Mouse (Mus musculus): ENCODE data around the gene Atn1. TPM values are rescaled to one million over a fixed set of nuclear protein-coding genes. Genes with fewer than 3 reads are reported as not detected.

Gene Atn1
- polyA plus RNA-seq, 1 experiment from 2014 or later, result 16.4 TPM

- H3K4me2 ChIP-seq (replicated peaks; ENCODE audit: low read depth, low read length), result no peak overlapping the region
- no peaks in the 10 kb centered on the region for H3K36me3 ChIP-seq (ENCODE audit: insufficient read depth, low read length)
- H3K27ac ChIP-seq (ENCODE audit: low read length), result peak overlapping the region; percentile 41; the same call in 1 of the 2 replicates
- no peak overlapping the region for H3K9ac ChIP-seq (replicated peaks; ENCODE audit: low read length)
- H3K4me3 ChIP-seq (ENCODE audit: low read length), result no peak overlapping the region
- WGBS, result 28% methylated on average over 4 of the region's 4 CpGs
- no peaks in the 10 kb centered on the region for H3K9me3 ChIP-seq (ENCODE audit: low read length)
- 0 out of 2 replicates have a peak, but pooled peaks cover 5% of the 10 kb centered on the region for H3K4me1 ChIP-seq (ENCODE audit: insufficient read depth, low read length)
- no peaks in the 10 kb centered on the region for H3K27me3 ChIP-seq (ENCODE audit: insufficient read depth, low read length)
- ATAC-seq (ENCODE audit: low FRiP score, low TSS enrichment), result 0 out of 2 replicates have a peak, but pooled peaks have one; percentile 59
Observed at GRCm38 (mm10) chr6:124790121-124790520, 33.8 kb upstream of the Atn1 start.

- Histone ChIP-seq H3K9ac (replicated peaks; ENCODE audit: low read length) (no peak overlapping the region), H3K4me3 (ENCODE audit: low read length) (no peak overlapping the region), H3K36me3 (ENCODE audit: insufficient read depth, low read length) (no peaks in the 10 kb centered on the region), H3K27ac (ENCODE audit: low read length) (peak overlapping the region; percentile 15; the same call in 1 of the 2 replicates), H3K27me3 (ENCODE audit: insufficient read depth, low read length) (no peaks in the 10 kb centered on the region), H3K4me1 (ENCODE audit: insufficient read depth, low read length) (0 out of 2 replicates have a peak, but pooled peaks cover 5% of the 10 kb centered on the region), H3K4me2 (replicated peaks; ENCODE audit: low read depth, low read length) (no peak overlapping the region), H3K9me3 (ENCODE audit: low read length) (no peaks in the 10 kb centered on the region)
- WGBS, result 77% methylated on average over 4 of the region's 4 CpGs
- no peak for ATAC-seq (ENCODE audit: low FRiP score, low TSS enrichment)
Observed at GRCm38 (mm10) chr6:124789519-124789918, 33.2 kb upstream of the Atn1 start.

DNA sequence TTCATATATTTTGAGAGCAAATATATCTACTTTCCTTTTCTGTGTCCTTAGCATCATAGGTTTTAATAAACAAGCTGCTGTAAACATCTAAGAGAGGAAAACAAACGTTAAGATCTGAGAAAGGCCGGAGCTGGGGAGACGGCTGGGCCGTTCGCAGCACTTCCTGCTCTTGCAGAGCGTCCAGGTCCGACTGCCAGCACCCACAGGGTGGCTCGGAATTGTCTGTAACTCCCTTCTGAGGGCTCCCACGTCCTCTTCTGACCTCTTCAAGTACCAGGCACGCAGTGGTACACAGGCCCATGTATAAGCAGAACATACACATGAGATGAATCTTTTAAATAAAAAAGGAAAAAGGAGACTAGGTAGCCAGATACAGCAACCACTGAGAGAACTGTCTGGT, 31.4 kb upstream of the Atn1 start:
- Histone ChIP-seq H3K4me1 (ENCODE audit: insufficient read depth, low read length) (peaks cover 6% of the 10 kb centered on the region; the same call in 1 of the 2 replicates), H3K36me3 (ENCODE audit: insufficient read depth, low read length) (no peaks in the 10 kb centered on the region), H3K9me3 (ENCODE audit: low read length) (no peaks in the 10 kb centered on the region), H3K9ac (replicated peaks; ENCODE audit: low read length) (no peak overlapping the region), H3K27me3 (ENCODE audit: insufficient read depth, low read length) (no peaks in the 10 kb centered on the region), H3K4me3 (ENCODE audit: low read length) (no peak overlapping the region), H3K4me2 (replicated peaks; ENCODE audit: low read depth, low read length) (no peak overlapping the region), H3K27ac (ENCODE audit: low read length) (no peak overlapping the region)
- no peak for ATAC-seq (ENCODE audit: low FRiP score, low TSS enrichment)
- 69% methylated on average over 10 of the region's 10 CpGs for WGBS

DNA sequence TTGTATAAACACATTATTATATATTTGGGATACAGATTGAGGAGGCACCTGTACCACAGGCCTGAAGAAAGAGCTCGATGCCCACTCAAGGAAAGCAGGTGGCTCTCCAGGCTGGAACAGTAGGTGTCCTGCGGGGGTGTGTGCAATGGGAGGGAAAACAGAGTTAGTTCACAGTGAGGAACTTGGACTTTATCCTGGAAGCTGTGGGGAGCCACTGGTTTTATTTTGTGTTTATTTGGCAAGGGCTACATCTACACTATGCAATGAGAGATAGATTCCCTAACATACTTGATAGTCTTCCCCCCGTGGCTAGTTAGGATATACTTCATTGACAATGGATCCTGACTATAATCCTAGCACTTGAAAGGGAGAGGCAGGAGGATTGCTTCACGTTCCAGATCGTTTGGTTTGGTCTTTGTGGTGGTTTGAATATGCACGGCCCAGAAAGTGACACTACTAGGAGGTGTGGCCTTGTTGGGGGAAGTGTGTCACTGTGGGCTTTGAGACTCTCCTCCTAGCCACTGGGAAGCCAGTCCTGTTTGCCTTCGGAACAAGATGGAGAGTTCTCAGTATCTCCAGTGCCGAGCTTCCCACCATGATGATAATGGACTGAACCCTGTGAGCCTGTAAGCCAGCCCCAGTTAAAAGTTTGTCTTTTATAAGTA, 30.6 kb upstream of the Atn1 start:
- H3K9me3 ChIP-seq (ENCODE audit: low read length), result no peaks in the 10 kb centered on the region
- WGBS, result 42% methylated on average over 8 of the region's 8 CpGs
- no peaks in the 10 kb centered on the region for H3K36me3 ChIP-seq (ENCODE audit: insufficient read depth, low read length)
- ATAC-seq (ENCODE audit: low FRiP score, low TSS enrichment), result no peak
- H3K4me2 ChIP-seq (replicated peaks; ENCODE audit: low read depth, low read length), result no peak overlapping the region
- no peaks in the 10 kb centered on the region for H3K27me3 ChIP-seq (ENCODE audit: insufficient read depth, low read length)
- peaks cover 11% of the 10 kb centered on the region; the same call in 1 of the 2 replicates for H3K4me1 ChIP-seq (ENCODE audit: insufficient read depth, low read length)
- no peak overlapping the region for H3K27ac ChIP-seq (ENCODE audit: low read length)
- H3K4me3 ChIP-seq (ENCODE audit: low read length), result no peak overlapping the region
- H3K9ac ChIP-seq (replicated peaks; ENCODE audit: low read length), result no peak overlapping the region

DNA sequence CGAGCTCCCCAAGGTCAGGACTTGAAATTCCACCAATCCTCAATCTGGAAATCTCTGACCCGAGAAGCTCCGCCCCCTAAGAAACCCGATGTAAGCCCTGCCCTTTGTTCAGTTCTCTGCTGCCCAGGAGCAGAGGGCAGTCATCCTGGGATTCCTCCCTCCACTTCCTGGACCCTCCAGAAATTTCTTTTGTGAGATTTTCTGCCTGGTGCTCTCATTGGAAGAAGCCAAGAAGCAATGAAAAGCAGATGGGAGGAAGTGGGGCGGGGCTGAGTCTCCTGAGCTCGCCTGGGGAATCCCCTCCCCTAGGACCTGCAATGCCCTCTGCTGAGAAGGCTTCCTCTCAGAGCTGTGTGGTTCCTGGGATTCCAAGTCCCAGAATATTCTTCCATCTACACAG, 26.1 kb upstream of the Atn1 start:
- Histone ChIP-seq H3K4me1 (ENCODE audit: insufficient read depth, low read length) (peaks cover 21% of the 10 kb centered on the region), H3K9me3 (ENCODE audit: low read length) (no peaks in the 10 kb centered on the region), H3K27ac (ENCODE audit: low read length) (no peak overlapping the region), H3K27me3 (ENCODE audit: insufficient read depth, low read length) (no peaks in the 10 kb centered on the region), H3K36me3 (ENCODE audit: insufficient read depth, low read length) (no peaks in the 10 kb centered on the region), H3K4me2 (replicated peaks; ENCODE audit: low read depth, low read length) (peak overlapping the region; percentile 39), H3K4me3 (ENCODE audit: low read length) (peak overlapping the region; percentile 18; the same call in 1 of the 2 replicates), H3K9ac (replicated peaks; ENCODE audit: low read length) (no peak overlapping the region)
- 0 out of 2 replicates have a peak, but pooled peaks have one; percentile 36 for ATAC-seq (ENCODE audit: low FRiP score, low TSS enrichment)
- WGBS, result 27% methylated on average over 6 of the region's 6 CpGs

GRCm38 (mm10) chr6:124780917-124781316, 24.6 kb upstream of the Atn1 start:
- WGBS, result 84% methylated on average over 7 of the region's 7 CpGs

DNA sequence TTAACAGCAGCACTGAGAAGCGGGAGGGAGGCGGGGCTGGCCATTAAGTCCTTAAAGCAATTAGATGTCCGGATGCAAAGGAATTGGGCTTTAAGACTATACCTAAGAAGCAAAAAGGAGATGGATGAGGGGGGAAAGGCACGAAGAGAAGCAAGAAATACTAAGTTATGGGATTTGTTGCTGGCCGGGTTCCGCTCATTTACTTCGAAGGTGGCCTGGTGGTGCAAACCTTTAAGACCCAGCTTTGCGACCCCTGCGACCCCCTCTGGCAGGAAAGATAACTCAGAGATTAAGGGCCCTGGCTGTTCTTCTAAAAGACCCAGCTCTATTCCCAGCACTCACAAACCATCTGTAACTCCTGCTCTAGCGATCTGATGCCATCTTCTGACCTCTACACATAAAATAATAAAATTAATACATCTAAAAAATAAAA, 23.7 kb upstream of the Atn1 start:
- Histone ChIP-seq H3K27me3 (ENCODE audit: insufficient read depth, low read length) (no peaks in the 10 kb centered on the region), H3K4me3 (ENCODE audit: low read length) (peak overlapping the region; percentile 45), H3K4me1 (ENCODE audit: insufficient read depth, low read length) (peaks cover 21% of the 10 kb centered on the region), H3K4me2 (replicated peaks; ENCODE audit: low read depth, low read length) (peak overlapping the region; percentile 70), H3K27ac (ENCODE audit: low read length) (no peak overlapping the region), H3K9ac (replicated peaks; ENCODE audit: low read length) (peak overlapping the region; percentile 60), H3K36me3 (ENCODE audit: insufficient read depth, low read length) (no peaks in the 10 kb centered on the region), H3K9me3 (ENCODE audit: low read length) (no peaks in the 10 kb centered on the region)
- ATAC-seq (ENCODE audit: low FRiP score, low TSS enrichment), result 0 out of 2 replicates have a peak, but pooled peaks have one; percentile 21
- WGBS, result 6% methylated on average over 10 of the region's 10 CpGs

More at GRCm38 (mm10) chr6:124780917-124781316, 24.6 kb upstream of the Atn1 start:
- no peaks in the 10 kb centered on the region for H3K27me3 ChIP-seq (ENCODE audit: insufficient read depth, low read length)
- H3K36me3 ChIP-seq (ENCODE audit: insufficient read depth, low read length), result no peaks in the 10 kb centered on the region
- no peak overlapping the region for H3K4me3 ChIP-seq (ENCODE audit: low read length)
- no peak overlapping the region for H3K27ac ChIP-seq (ENCODE audit: low read length)
- no peak overlapping the region for H3K4me2 ChIP-seq (replicated peaks; ENCODE audit: low read depth, low read length)
- no peaks in the 10 kb centered on the region for H3K9me3 ChIP-seq (ENCODE audit: low read length)
- H3K9ac ChIP-seq (replicated peaks; ENCODE audit: low read length), result no peak overlapping the region
- ATAC-seq (ENCODE audit: low FRiP score, low TSS enrichment), result no peak
- H3K4me1 ChIP-seq (ENCODE audit: insufficient read depth, low read length), result peaks cover 21% of the 10 kb centered on the region

GRCm38 (mm10) chr6:124779222-124779983, 23.1 kb upstream of the Atn1 start, which contains the start of gene Lrrc23:
Gene Lrrc23, minus strand, starts transcription at chr6:124779727.
- peak; percentile 46 for ATAC-seq (ENCODE audit: low FRiP score, low TSS enrichment)
- WGBS, result 3% methylated on average over 23 of the region's 23 CpGs

DNA sequence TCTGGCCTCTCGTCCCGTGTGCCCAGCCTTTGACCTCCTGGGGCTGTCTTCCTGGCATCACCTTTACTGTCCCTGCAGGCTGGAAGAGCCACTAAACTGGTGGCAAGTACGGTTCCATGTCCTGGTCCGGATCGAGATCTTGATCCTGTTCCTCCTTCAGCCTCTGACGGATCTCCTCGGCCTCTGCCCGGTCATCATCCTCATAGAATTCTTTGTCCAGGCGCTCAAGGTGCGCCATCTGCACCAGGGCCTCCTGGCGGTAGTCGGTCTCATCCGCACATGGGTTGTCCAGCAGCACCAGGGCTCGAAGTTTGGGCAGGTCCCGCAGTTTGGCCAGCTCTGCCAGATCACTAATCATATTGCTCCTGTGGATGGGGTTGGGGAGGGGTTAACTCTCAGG, 14.2 kb upstream of the Atn1 start:
- H3K27ac ChIP-seq (ENCODE audit: low read length), result no peak overlapping the region
- no peaks in the 10 kb centered on the region for H3K36me3 ChIP-seq (ENCODE audit: insufficient read depth, low read length)
- no peaks in the 10 kb centered on the region for H3K27me3 ChIP-seq (ENCODE audit: insufficient read depth, low read length)
- peaks cover 33% of the 10 kb centered on the region for H3K4me1 ChIP-seq (ENCODE audit: insufficient read depth, low read length)
- no peaks in the 10 kb centered on the region for H3K9me3 ChIP-seq (ENCODE audit: low read length)
- H3K4me3 ChIP-seq (ENCODE audit: low read length), result no peak overlapping the region
- H3K9ac ChIP-seq (replicated peaks; ENCODE audit: low read length), result no peak overlapping the region
- 80% methylated on average over 15 of the region's 15 CpGs for WGBS
- no peak overlapping the region for H3K4me2 ChIP-seq (replicated peaks; ENCODE audit: low read depth, low read length)
- ATAC-seq (ENCODE audit: low FRiP score, low TSS enrichment), result no peak

More at GRCm38 (mm10) chr6:124779222-124779983, 23.1 kb upstream of the Atn1 start, which contains the start of gene Lrrc23:
- Histone ChIP-seq H3K4me2 (replicated peaks; ENCODE audit: low read depth, low read length) (peak within 1 kb of the TSS; percentile 70), H3K27me3 (ENCODE audit: insufficient read depth, low read length) (no peaks in the 10 kb centered on the region), H3K4me1 (ENCODE audit: insufficient read depth, low read length) (peaks cover 21% of the 10 kb centered on the region), H3K27ac (ENCODE audit: low read length) (no peak within 1 kb of the TSS), H3K9ac (replicated peaks; ENCODE audit: low read length) (peak within 1 kb of the TSS; percentile 60), H3K36me3 (ENCODE audit: insufficient read depth, low read length) (no peaks in the 10 kb centered on the region), H3K9me3 (ENCODE audit: low read length) (no peaks in the 10 kb centered on the region), H3K4me3 (ENCODE audit: low read length) (peak within 1 kb of the TSS; percentile 45)

All from kidney, embryonic 16.5 days (tissue).